Mouse (Mus musculus) kidney, postnatal 4 days (tissue): ENCODE results near the gene Gm37240.

Experiments
- DNase-seq, 2 experiments: peaks; one replicate each; pipeline ENCODE4 v3.0.0; 2021; ENCODE audit warnings: mixed read lengths in 2 of 2

Gene Gm37240

DNA sequence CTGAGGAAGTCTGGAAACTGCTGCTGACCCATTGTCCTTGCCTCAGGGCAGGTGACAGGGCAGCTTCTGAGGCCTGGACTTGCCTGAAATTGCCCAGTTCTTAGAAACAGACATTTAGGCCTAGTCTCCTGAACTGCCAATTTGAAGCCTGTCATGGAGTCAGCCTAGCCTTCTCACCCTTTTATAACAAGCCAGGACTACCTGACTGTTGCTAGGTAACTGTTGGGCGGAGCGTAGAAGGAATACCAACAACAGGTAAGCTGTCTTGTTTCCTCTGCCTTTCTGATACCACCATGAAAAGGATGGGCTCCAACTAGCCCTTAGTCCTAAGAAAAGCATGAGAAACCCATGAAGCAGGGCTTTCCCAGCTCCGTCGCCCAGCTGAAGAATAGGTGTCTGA is 570.0 kb downstream of the Gm37240 start:
- no peak for DNase-seq

DNA sequence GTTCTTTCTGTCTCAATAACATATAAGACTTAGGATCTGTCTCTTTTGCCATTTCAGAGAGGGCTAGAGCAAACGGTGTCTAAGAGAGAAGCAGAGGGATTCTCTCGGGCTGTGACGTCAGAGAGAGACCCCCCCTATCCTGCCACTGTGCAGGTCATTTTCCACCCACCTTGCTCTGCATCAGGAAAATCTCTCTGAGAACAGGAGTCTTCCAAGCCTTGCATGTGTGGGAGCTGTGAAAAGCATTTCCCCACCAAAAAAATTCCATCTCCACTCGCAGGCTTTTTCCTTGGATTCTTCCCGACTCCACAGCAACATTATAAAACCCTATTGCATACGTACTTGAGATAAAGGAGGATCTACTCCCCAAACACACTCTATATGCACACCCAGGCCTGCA is 572.4 kb downstream of the Gm37240 start:
- no peak for DNase-seq

DNA sequence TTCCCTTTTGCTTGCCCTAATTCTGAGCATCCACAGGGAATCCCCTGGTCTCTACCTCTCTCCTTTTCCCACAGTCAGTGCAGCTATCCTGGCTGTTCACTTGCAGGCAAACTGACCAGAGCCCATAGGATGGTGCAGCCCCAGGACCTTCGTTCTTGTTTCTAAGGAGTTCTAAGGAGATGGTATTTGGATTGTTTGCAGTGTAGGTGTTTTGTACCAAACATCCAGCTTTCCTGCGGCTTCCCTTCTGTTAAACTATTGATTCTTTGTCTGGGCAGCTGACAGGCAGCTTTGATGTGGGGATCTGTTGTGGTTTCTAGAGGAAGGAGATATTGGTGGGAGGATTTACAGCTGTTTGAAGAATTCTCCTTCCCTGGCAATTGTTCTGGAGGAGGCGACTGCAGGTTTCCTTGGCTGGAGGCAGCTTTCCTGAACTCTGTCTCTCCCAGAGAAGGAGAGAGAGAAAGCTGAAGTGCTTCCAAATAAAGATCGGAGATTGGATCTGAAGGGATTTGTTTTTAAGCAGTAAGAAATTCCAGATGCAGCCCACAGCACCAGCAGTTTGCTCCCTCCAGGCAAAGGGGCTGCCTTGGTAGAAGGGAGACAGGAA is 573.6 kb downstream of the Gm37240 start:
- DNase-seq = no peak

DNA sequence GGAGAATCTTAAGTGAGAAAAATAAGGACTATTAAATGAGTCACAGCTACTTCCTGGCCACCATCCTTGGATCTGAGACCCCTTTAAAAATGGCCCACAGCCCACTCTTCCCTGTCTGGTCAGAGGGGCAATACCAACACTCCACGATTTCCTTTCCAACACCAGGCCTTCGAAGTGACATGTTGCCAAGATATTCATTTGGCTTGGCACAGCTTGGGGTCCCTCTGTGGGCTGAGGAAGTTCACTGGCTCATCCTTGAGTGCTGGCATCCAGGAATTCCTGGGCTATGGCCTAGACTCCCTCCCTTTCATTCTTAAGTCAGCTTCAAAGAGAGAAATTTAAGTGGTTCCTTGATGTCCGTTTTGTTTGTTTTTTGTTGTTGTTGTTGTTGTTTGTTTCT is 576.1 kb downstream of the Gm37240 start:
- no peak for DNase-seq

DNA sequence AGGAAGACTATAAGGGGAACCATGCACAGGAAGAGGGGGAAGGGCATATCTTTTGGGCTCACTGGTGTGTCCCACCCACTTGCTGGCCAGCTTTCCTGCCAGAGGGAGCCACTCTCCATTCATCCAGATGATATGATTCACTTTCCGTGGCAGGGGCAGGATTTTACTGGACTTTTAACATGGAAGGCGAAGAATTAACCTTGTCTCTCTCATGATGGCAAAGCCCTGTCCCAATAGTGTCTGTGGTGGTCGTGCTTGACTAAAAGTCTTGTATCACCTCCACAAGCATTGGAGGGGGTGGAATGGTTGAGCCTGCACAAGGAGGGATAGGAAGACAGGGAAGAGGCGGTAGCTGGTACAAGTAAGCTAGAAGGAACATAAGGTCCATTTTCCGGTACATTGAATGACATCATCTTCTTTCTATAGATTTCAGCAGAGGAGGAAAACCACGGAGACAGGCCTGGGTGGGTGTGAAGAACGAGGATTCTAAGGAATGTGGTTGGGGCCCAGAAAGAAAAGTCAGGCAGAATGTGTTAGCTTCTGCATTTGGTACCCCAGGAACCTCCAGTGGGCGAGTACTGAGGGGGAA is 576.8 kb downstream of the Gm37240 start:
- DNase-seq = no peak

DNA sequence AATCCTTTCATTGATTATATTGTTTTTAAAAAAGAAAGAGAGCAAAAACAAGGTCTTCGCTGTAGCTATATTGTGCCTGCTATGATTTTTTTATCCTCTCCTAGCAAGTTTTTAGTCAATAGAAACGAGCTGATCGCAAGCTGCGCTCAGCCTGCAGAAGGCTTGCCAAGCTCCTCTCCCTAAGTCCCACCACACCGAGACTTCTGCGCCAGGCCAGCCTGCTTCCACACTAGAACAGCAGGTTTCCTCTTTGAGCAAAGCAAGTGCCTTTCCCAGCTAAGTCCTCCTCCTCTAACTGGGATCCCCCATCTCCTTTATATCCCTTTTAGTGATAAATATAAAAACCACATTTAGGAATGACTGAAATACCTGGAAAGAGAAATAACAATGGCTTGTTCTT is 578.1 kb downstream of the Gm37240 start:
- no peak for DNase-seq

DNA sequence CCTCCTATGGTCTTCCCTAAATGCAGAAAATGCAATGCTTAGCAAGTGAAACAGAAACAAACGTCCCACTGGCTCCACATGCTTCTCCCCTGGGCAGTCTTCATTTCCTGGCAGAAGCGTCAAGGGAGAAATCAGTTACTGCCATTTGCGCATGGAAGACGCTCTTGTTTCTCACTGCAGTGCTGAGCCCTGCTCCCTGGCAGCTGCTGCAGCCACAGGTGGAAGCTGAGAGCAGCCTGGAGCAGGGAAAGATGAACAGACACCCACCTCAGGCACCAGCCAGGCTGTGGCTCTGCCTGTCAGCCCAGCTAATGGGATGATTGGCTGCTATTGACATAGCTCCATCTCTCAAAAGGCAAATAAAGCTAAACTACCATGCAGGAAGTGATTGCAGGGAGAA is 578.6 kb downstream of the Gm37240 start:
- DNase-seq = no peak

DNA sequence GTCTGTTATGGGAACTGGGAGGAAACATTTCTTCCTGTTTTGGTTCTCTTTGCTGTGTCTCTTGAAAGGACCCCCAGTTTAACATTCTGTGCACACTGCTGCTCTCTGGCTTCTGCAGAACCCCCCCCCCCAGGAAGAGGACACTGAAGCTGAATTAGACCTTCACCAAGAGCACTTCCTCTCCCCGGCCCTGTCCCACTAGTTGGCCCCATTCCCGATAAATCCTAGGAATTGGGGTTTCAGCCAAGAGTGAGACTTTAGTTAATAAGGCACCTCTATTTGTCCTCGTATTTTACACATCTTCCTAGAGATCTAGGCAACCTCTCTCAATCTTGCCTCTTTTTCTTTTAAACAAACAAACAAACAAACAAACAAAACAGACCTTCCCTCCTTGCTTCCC is 585.5 kb downstream of the Gm37240 start:
- no peak for DNase-seq

DNA sequence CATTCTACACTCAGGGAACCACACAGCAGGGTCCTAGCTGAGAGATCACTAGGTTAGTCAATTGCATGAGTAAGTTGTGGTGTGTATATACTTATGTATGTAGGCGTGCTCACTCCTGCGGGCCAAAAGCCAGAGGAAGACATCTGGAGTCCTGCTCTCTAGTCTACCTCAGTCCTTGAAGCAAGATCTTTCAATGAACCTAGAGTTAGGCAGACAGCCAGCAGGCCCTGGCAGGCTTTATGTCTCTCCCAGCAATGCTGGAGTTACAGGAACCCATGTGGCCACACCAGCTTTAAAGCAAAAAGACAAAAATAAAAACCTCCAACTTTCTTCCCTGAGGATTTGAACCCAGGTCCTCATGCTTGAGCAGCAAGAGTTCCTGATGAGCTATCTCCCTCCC is 586.0 kb downstream of the Gm37240 start:
- DNase-seq = no peak

DNA sequence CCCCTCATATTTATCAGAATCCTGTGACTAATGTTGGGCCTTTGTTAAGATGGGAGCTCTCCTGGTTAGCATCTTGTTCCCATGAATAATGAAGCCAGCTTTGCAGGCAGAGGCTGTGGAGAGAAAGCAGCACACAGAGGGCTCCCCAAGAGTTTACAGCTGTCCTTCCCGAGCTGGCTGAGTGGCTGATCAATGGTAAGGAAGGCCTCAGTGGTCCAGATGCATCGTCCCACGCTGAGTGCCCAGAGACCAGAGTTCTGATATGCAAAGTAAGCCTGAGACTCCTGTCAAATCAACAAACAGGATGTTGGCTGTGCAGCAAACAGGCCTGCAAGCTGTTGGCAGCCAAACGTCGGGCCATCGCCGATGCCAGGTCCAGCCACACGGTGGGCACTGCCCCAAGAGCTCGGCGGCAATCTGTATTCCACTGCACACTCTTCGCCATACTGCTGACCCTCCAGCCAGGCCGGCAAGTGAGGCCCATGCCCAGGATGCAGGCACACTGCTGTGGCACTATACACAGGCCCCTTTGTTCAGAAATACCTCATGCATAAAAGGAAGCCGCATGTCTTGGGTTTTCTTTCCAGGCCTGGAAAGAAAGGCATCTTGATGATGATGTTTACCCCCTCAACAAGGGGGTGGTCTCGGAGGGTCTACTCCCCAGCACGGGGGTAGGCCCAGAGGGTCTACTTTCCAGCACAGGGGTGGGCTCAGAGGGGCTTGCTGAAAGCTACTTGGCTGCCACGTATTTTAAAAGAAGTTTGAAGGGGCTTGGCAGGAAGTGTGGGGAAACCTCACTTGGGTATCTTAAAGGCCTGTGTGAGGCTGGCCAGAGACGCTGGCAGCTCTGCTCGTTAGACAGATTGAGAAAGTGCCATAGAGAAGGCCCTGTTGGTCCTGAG is 587.4 kb downstream of the Gm37240 start:
- DNase-seq = no peak

DNA sequence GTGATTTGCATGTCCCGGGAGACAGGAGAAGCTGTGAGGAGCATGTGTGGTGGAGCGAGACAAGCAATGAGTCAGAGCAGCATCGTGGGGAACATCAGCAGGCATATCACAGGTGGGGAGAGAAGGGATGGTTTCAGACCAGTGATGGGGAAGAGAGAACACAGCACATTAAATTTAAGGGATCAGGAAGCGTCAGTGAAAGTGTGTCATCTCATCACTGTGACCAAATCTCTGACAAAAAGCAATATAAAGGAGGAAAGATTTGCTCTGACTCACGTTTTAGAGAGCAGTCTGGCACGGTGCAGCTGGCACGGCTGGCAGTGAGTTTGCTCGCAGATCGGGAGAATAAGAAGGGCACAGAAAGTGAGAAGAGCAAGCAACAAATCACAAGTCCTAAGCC is 592.1 kb downstream of the Gm37240 start:
- no peak for DNase-seq

DNA sequence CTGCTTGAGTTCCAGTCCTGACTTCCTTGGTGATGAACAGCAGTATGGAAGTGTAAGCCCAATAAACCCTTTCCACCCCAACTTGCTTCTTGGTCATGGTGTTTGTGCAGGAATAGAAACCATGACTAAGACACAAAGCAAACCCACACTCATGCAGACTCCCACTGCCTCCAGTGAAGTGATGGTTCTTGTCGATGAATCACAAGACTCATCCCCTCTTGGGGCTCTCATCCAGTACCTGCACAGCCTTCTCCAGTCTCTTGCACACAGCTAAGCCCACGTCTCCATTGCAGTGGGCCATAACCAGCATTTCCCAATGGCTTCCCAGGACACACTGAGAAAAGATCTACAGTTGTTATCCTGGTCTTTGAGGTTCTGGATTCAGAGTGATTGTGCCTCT is 599.7 kb downstream of the Gm37240 start:
- DNase-seq = no peak

DNA sequence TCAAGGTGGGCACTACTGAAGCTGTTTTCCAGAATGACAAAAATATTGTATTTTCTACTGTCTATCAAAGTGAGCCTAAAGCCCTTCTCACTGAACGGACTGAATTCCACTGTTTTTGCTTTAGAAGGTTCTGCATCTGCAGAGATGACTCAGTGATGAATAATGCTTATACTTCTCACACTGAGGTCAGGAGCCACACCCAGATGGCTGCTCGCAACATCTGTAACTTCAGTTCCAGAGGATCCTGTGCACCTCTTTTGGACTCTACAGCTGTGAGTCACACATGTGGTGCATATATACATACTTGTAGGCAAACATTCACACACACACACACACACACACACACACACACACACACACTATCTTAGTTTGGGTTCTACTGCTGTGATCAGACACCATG is 602.8 kb downstream of the Gm37240 start:
- no peak for DNase-seq

DNA sequence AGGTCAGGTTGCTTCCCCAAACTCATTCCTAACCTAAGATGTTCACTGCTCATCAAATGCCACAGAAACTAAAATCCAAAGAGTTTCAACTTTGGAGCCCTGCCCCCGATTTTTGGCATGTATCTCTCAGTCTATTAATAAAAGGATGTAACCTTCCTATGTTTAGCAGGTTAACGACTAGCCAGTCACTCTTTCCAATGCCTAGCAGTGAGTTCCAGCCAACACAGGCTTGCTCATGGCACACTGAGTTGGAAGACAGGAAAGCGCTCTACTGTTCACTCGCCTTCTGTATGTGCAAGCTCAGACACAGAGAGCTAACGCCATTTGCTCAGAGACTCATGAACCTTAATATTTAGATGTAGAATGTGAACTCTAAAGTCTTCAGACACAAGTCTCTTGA is 604.5 kb downstream of the Gm37240 start:
- no peak for DNase-seq

DNA sequence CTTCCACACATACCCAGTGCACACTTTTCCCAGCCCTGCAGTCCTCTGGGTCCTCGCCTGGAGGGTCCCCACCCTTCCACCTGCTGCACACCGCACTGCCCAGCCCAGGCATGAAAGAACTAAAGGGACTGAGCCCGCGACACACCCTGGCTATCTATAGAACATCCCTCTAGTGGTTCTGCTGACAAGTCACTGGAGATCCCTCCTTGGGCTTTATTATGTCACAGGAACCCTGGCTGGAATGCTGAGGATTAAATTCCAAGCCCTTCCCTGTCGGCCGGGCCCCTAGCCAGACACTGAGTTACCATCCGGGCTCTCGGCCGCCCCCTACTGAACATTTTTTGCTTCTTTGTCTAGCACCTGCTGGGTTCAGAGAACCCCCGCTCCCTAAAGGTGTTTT is 612.2 kb downstream of the Gm37240 start:
- peak; percentile 58 to 67 for DNase-seq

DNA sequence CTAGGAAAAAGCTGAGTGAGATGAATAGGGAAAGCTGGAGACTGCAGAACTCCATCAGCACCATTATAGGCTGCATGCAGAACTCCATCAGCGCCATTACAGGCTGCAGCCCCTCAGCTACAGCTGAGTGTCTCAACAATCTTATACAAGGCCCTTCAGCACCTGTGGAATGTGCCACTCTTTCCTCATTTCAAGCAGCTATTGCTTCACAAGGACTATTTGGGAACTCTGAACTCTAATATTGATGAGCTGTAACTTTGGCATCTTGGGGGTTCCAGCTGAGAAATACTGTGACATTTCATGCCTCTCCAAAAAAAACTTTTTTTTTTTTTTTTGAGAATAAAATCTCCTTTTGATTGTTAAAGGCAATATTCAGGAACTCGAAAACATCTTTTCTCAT is 615.8 kb downstream of the Gm37240 start:
- no peak for DNase-seq

DNA sequence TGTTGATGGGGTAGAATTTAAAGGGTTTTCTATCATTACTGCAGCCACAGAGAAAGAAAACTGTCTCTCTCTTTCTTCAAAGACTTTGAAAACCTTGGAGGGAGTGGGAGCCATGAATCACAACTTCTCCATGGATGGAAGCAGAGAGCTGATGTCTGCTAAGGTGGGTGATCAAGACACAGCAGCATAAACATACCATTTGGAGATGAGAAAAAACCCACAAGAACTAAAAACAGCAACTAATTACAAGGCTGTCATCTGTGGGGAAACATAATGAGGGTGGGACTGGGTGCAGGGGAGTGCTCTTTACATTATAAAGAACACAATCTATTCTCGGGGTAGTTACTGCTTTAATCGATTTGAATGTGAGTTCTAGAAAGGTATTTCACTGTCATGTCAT is 622.4 kb downstream of the Gm37240 start:
- DNase-seq = no peak

DNA sequence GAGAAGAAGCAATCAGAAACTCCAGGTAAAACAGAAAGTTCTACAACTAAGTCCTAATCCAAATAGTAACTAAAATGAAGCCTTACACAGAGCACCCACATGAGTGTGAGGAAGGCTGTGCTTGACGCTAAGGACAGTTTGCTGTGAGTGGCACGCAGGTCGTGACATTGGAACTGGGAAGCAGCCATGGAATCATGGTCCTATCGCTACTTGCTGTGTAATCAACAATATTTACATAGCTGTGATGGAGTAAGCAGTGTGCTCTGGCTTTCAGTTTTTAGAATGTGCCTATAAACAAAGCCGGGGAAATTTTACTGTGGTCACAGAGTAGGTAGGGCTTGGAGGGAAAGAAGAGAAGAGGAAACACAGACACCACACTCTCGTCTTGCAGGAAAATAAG is 622.8 kb downstream of the Gm37240 start:
- no peak for DNase-seq

DNA sequence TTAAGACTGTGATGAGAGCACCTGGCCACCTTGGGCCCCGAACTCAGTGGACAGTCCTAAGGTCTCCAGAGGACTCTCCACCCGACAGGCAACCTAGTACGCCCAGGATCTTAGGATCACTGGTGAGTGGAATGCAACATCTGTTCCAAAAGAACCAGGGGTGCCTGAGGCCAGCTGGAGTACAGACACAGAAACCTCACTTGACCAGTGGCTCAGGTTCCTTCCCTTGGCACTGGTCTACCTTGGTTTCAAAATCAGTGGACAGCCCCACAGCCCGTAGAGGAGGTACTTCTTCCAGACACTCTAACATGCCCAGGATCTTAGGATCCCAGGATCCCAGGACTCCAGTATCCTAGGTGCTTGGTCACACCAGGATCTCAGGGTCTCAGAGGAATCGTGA is 632.8 kb downstream of the Gm37240 start:
- DNase-seq = no peak

DNA sequence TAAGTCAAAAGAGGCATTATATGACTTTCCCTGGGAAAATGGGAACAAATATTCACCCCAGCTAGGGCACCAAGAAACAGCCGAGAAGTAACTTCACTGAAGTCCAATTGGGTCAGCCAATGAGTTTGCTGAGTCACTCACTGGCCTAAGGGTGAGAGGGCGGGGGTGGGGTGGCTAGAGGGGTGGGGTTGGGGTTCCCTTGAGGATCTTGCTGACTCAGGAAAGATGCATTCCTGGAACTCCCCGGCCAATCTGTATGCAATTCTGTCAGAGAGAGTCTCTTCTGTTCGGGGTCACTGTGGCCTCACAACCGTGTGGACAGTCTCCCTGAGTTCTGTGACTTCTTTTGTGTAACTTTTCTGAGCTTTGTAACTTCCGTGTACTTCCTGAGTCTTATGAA is 635.7 kb downstream of the Gm37240 start:
- DNase-seq = no peak

DNA sequence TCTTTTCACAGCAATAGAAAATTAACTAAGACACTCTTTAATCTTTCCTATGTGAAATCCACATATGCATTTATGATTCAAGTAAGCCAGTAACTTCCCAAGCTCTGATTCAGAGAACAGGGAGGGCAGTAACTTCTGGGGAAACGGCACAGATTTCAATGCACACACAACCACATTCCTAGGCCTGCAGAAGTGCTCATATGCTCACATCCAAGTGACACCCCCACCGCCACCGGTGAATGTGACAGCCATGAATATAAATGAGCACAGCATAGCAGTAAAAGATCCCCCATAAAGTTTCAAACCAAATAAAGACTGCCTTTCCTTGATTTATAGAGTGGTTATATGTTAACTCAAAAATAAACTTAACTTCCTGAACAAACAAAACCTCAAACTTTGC is 641.2 kb downstream of the Gm37240 start:
- no peak for DNase-seq

DNA sequence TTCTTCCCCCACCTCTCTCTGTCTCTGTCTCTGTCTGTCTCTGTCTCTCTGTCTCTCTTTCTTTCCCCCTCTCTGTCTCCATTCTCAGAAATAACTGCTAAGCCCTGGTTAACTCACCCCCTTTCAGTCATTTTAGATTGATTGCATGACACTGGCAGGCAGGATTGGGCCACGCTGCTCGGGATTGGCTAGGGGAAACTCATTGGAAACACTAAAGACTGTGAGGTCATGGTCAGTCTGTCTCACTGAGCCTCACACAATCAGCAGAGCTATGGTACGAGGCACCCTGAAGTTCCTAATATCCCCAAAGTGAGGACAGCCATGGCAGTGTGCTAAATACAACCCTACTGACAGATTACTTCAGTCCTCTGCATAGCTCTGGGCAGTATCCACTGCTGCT is 650.8 kb downstream of the Gm37240 start:
- no peak for DNase-seq

DNA sequence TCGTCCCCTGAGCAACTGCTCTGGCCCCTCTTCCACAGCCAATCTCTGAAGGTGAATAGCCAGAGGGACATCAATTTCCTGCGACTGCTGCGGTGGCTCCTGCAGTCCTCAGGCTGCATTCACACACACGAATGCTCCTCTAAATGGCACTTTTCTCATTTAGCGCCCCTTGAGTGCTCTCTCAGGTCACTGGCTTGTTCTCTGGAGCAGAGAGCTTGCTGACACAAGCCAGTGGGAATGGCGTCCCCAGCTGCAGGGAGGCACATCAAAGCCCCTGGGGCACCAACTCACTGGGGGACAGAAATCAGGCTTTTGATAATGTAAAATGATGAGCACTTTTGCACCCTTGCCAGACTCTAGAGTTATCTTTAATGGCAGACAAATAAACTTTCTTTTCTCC is 654.5 kb downstream of the Gm37240 start:
- DNase-seq = peak in 1 of 2 experiments; percentile 6

DNA sequence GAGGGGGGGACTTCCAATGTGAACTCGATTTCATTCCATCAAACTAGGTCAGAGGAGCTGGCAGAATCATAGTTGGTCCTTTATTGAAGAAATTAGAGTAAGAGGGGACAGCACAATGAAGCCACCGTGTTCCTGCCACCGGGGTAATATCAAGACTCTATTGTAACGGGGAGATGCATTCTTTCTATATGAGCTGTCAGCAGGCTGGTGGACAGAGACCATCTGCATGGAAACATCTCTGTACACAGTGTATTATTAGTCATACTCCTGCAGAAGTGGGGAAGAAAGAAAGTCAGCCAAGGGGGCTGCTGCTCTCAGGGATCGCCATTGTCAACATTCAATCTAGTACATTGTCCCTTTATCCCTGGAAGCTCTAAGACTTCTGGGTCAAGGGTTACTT is 665.3 kb downstream of the Gm37240 start:
- DNase-seq = no peak
